Mouse (Mus musculus) intestine, postnatal 0 days (tissue): ENCODE data around the gene Tspan32. TPM values are rescaled to one million over a fixed set of nuclear protein-coding genes. Genes with fewer than 3 reads are reported as not detected.

Source experiments
- ATAC-seq: fragments of 200-750 bp; cut with Nextera tagmentation; 2 replicates; pipeline ENCODE4 v1.8.0; 2017; ENCODE audit warnings: mild to moderate bottlenecking, moderate TSS enrichment, moderate library complexity
- H3K27ac ChIP-seq: fragments of 300-500 bp; sonication (generic); 2 replicates; pipeline ENCODE4 v1.5.1; 2014; ENCODE audit warnings: mild to moderate bottlenecking, low read depth, low read length, moderate library complexity
- H3K27me3 ChIP-seq: fragments of 300-500 bp; sonication (generic); replicated peaks from 2 replicates; pipeline ENCODE4 v1.6.1; 2014; ENCODE audit warnings: low read length, mixed read lengths; ENCODE audit not compliant: control insufficient read depth, insufficient read depth
- H3K36me3 ChIP-seq: fragments of 300-500 bp; sonication (generic); 2 replicates; pipeline ENCODE4 v1.6.1; 2014; ENCODE audit warnings: mild to moderate bottlenecking, moderate library complexity; ENCODE audit not compliant: control insufficient read depth, insufficient read depth
- H3K4me1 ChIP-seq: fragments of 300-500 bp; sonication (generic); replicated peaks from 2 replicates; pipeline ENCODE4 v1.6.1; 2014; ENCODE audit warnings: antibody characterized with exemption, low read length, mixed read lengths; ENCODE audit not compliant: control insufficient read depth, insufficient read depth
- H3K4me2 ChIP-seq: fragments of 300-500 bp; sonication (generic); replicated peaks from 2 replicates; pipeline ENCODE4 v1.6.1; 2014; ENCODE audit warnings: low read depth, mild to moderate bottlenecking, moderate library complexity
- H3K4me3 ChIP-seq: fragments of 300-500 bp; sonication (generic); 2 replicates; pipeline ENCODE4 v1.5.1; 2014; ENCODE audit warnings: low read depth, low read length
- H3K9ac ChIP-seq: fragments of 300-500 bp; sonication (generic); 2 replicates; pipeline ENCODE4 v1.6.1; 2014; ENCODE audit warnings: mild to moderate bottlenecking, low read depth, low read length
- H3K9me3 ChIP-seq: fragments of 300-500 bp; sonication (generic); 2 replicates; pipeline ENCODE4 v1.6.1; 2016; ENCODE audit warnings: mixed run types; ENCODE audit not compliant: control insufficient read depth
- CTCF ChIP-seq: sonication (generic); IDR thresholded peaks from 2 replicates; pipeline ENCODE4 v1.5.1; 2016; ENCODE audit warnings: low read depth, mild to moderate bottlenecking, control low read depth, antibody characterized with exemption, moderate library complexity
- WGBS: fragments of 180-500 bp; shearing (Covaris S2); extraction: QIAGEN DNeasy Blood & Tissue Kit; methylation state at CpG from one replicate; pipeline ENCODE4 v1.1.7; 2014; 5-methylcytosine and 5-hydroxymethylcytosine counted together
- polyA plus RNA-seq: library from polyadenylated mRNA; unstranded; fragments of >200 nt; fragmentation: Nextera tagmentation; extraction: Ambion mirVana; gene quantifications from 2 replicates; pipeline ENCODE4 v1.2.1, GENCODE M21; 2015

Gene Tspan32
- polyA plus RNA-seq, 1 experiment from 2014 or later, result 0.74 TPM

DNA sequence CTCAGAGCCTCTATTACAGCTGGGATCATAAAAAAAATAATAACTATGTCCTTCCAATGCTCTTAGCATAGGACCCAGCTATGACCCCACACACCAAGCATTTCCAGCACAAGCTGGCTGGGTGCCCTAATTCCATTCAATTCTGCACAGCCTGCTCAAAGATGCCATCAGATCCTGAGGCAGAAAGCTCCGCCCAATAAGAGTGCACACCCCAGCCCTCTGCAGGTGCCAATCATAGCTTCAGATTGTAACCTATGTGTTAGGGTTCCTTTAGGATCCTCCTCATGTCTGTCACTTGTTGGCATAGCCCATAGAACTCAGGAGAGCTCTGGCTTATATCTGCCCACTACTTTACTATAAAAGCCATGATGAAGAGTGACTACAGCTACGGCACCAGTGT lies 7.8 kb upstream of the Tspan32 start:
- H3K9me3 ChIP-seq, result no peaks in the 10 kb centered on the region
- 89% methylated on average over 2 of the region's 2 CpGs for WGBS
- no peak overlapping the region for H3K4me3 ChIP-seq
- no peak for ATAC-seq
- no peaks in the 10 kb centered on the region for H3K4me1 ChIP-seq
- H3K9ac ChIP-seq, result no peak overlapping the region
- no peaks in the 10 kb centered on the region for H3K36me3 ChIP-seq
- no peak overlapping the region for H3K4me2 ChIP-seq
- no peak overlapping the region for H3K27ac ChIP-seq
- H3K27me3 ChIP-seq, result no peaks in the 10 kb centered on the region
- TF ChIP-seq CTCF, result no peak

DNA sequence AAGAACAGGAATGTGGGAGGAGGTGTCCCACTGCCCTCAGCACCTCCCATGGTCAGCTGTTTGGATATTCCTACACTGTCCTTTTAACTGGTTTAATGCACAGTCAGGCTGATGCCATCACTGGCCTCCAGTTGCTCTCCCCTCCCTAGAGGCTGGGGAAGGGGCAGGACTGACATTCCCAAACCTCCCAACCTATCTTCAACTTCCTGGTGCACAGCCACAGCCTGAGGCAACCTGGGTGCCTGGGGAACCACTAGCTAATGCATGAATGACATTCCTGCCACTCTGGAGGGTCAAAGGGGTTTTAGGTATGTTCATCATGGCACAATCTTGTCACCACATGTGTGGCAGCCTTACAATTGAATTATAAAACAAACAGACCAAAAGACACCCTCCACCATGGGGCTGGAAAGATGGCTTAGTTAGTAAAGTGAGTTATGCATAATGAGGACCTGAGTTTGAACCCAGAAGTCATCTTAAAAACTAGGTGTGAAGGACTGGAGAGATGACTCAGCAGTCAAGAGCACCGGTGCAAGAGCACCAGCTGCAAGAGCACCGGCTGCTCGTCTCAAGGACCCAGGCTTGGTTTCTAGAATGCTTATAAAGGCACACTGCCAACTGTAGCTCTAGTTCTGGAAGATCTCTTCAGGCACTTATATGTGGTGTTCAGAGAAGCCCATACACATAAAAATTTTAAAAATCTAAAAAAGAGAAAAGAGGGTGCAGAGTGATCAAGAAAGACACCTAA lies 7.3 kb upstream of the Tspan32 start:
- Histone ChIP-seq H3K27me3 (no peaks in the 10 kb centered on the region), H3K4me1 (no peaks in the 10 kb centered on the region), H3K36me3 (no peaks in the 10 kb centered on the region), H3K4me2 (no peak overlapping the region), H3K27ac (no peak overlapping the region), H3K9ac (no peak overlapping the region), H3K9me3 (no peaks in the 10 kb centered on the region), H3K4me3 (no peak overlapping the region)
- ATAC-seq, result no peak
- WGBS, result 46% methylated on average over 3 of the region's 3 CpGs
- TF ChIP-seq CTCF, result no peak

DNA sequence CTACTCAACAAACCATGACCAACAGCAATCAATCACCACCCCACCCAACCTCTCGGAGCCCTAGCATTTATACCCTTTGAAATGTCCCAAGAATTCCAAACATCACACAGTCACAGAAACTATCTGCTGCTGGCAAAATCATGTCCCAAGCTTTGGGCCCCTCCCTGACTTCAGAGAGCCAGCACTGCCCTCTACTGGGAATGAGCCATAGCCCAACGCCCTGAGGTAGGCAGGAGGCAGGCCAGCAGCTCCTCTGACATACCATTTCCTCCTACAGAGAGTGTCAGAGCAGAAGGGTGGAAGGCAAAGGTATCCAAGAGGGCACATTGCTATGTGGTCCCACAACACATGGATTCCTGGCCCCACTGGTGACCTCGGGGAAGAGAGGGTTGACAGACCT lies 2.2 kb upstream of the Tspan32 start:
- TF ChIP-seq CTCF, result peak; percentile 75
- 30% methylated on average over 3 of the region's 3 CpGs for WGBS

DNA sequence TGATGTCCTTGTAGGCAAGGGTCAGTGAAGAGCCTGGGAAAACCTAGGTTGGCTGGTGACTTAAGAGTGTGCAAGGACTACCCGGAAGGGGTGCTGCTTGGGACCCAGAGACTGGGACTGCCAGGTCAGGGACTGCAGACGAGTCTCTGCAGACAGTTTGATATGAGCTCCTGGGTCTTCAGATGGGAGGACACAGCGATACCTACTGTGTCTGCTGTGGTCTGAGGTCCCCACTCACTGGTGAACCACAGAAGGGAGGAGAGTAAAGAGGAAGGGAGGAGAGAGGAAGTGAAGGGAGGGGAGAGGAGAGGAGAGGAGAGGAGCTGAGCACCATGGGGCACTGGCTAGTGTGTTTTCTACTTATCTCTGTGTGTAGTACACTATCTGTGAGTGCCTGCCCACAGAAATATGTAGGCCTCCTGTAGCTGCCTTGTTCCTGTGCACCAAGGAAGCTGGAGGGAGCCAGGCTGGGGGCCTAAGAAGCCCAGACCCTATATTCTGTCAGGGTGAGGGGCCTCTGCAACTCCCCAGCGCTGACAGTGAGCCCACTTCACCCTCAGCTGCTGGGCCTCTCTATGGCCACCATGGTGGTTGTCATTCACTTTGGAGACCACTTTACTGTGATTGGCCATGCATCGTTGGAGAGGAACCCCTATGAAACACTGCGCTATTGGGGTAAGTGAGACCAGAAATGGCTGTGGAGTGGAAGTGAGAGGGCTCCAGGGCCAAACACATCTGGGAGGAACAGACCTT lies 674 bp downstream of the Tspan32 start:
- no peak overlapping the region for H3K27ac ChIP-seq

More for the DNA sequence above, 2.2 kb upstream of the Tspan32 start:
- Histone ChIP-seq H3K4me2 (no peak overlapping the region), H3K4me3 (no peak overlapping the region), H3K36me3 (no peaks in the 10 kb centered on the region), H3K4me1 (no peaks in the 10 kb centered on the region), H3K27ac (no peak overlapping the region), H3K9me3 (no peaks in the 10 kb centered on the region), H3K9ac (no peak overlapping the region), H3K27me3 (no peaks in the 10 kb centered on the region)
- ATAC-seq, result peak; percentile 54

DNA sequence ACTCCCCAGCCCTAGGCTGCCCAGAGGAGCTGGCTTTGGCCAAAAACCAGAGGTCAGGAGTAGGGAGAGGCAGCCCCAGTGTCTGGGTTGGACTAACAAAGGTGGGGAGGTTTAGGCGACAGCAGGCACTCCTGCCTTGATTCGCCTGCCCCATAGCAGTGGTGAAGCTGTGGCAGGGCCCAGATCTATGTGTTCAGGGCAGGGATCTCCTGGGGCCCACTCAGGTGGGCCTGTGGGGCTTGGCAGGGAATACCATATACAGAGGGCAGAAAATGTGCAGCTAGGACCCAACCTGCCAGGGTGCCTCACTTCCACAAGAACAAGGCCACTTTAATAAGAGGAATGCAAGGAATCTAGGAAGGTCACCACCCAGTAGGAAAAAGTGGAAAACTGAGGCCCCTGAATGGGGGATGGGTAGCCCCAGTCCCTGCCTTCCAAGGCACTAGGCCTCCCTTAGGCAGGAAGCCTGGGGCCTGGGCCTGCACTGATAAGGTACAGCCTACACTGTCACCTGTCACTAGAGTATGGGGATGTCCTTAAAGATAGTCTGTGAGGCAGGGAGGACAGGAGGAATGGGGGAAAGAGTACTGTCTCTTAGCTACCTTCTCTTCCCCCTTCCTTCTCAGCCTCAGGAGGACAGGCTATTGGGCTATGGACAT lies 1.4 kb downstream of the Tspan32 start:
- Histone ChIP-seq H3K27ac (no peak overlapping the region), H3K4me1 (0 out of 2 replicates have a peak, but pooled peaks cover 4% of the 10 kb centered on the region), H3K27me3 (no peaks in the 10 kb centered on the region), H3K9ac (no peak overlapping the region), H3K9me3 (no peaks in the 10 kb centered on the region), H3K36me3 (no peaks in the 10 kb centered on the region), H3K4me3 (no peak overlapping the region), H3K4me2 (no peak overlapping the region)
- no peak for TF ChIP-seq CTCF
- ATAC-seq, result no peak
- WGBS, result 87% methylated on average over 2 of the region's 2 CpGs

More for the DNA sequence above, 674 bp downstream of the Tspan32 start:
- 88% methylated on average over 6 of the region's 6 CpGs for WGBS
- H3K4me1 ChIP-seq, result no peaks in the 10 kb centered on the region
- no peak overlapping the region for H3K9ac ChIP-seq
- no peak overlapping the region for H3K4me3 ChIP-seq
- no peaks in the 10 kb centered on the region for H3K9me3 ChIP-seq
- no peak for TF ChIP-seq CTCF
- H3K4me2 ChIP-seq, result no peak overlapping the region
- H3K36me3 ChIP-seq, result no peaks in the 10 kb centered on the region
- H3K27me3 ChIP-seq, result no peaks in the 10 kb centered on the region
- ATAC-seq, result no peak
